Mouse (Mus musculus) spleen, adult 2 months (tissue): ENCODE data around the gene Sh3yl1.

ENCODE experiments used
- CTCF ChIP-seq: fragments of 200-500 bp; IDR thresholded peaks from 2 replicates; pipeline ENCODE4 v1.5.1; 2011; ENCODE audit warnings: mild to moderate bottlenecking, inconsistent platforms; ENCODE audit not compliant: insufficient read depth, insufficient read length, insufficient replicate concordance; ENCODE audit errors: extremely low read depth
- POLR2A ChIP-seq: fragments of 200-500 bp; IDR thresholded peaks from 2 replicates; pipeline ENCODE4 v1.6.1; 2011; ENCODE audit warnings: low read depth, low read length, inconsistent platforms

DNA sequence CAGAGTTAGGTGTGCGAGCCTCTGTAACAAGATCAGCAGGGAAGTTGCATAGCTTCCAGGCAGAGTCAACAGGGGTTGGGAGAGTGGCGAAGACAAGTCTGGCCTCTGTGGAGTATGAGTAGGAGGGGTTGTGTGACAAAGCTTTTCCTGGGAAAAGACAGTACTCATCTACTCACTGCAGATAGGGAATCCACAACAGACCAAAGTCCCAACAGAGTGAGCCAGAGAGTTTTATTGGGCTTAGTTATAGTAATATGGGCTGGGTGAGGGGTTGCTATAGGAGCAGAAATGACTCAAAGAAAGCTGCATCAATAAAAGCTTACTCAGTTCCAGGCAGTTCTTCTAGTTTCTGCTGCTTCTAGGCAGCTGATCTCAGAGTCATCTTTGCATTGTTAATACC is 21.8 kb downstream of the Sh3yl1 start:
- TF ChIP-seq POLR2A (no peak), CTCF (no peak)
